Mouse (Mus musculus): ENCODE data around the gene Sema4d.

DNA sequence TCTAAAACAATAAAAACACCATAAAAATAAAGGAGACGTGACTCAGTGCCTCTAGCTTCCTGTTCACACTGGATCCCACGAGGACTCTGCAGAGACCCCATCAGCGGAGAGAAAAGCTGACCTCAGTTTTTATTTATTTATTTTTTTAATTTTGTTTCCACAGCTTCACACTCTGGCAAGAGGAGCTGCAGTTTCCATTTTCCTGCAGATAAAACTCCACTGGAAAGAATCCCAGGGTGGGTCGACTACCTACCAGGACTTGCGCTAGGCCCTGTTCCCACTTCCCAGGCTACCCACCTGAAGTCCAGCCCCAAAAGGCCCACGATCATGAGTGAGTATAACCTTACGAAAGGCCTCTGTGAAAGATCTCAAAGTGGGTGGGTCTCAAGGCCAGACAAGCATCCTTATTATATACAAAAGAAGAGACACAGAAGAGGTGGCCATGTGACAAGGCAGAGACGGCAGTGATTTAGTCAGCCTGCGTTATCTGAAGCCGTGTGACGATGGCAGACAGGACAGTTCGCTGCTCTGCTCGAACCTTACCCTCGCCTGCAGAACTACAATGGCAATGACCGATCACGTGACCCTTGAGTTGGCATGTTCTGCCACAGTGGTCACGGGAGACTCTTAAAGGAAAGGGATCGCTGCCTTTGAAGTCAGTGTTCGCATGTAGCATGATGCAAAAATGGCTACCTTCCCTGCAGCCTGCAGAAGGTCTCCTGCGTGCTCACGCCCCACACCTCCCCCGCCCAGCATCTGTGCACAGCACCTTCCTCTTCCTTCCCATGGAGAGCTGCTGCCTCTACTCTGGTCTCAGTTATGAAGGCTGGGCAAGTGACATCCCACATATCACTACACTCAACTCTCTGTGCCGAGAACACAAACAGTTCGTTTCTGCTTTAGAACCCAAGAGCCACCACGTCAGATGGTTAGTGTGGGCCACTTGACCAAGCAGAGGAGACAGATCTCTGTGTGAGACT, 14.3 kb downstream of the Sema4d start:
- TF ChIP-seq CTCF (IDR thresholded peaks at IDR 0.05), result no peak
- no peak for TF ChIP-seq EP300 (IDR thresholded peaks at IDR 0.05; ENCODE audit: insufficient read depth, low read depth, low read length)
- TF ChIP-seq POLR2A (IDR thresholded peaks at IDR 0.05; ENCODE audit: insufficient read depth, low read depth, low read length), result no peak

Data from heart, adult 2 months (tissue).